Mouse (Mus musculus) small intestine, adult 2 months (tissue): Measurements from ENCODE around the gene Agrn. TPM values are rescaled to one million over a fixed set of nuclear protein-coding genes. Genes with fewer than 3 reads are reported as not detected.
A peak's percentile ranks its signal among the peaks of the same experiment; 100 is the strongest.

Experiments used
- H3K27ac ChIP-seq: fragments of 200-500 bp; 2 replicates; pipeline ENCODE4 v1.5.1; 2012; ENCODE audit warnings: low read depth, low read length, control low read depth, inconsistent platforms; ENCODE audit not compliant: insufficient read depth
- H3K27me3 ChIP-seq: fragments of 200-500 bp; 2 replicates; pipeline ENCODE4 v1.6.1; 2012; ENCODE audit warnings: mild to moderate bottlenecking, moderate library complexity, low read length, inconsistent platforms; ENCODE audit not compliant: control insufficient read depth, insufficient read depth
- H3K36me3 ChIP-seq: fragments of 200-500 bp; 2 replicates; pipeline ENCODE4 v1.6.1; 2012; ENCODE audit warnings: mild to moderate bottlenecking, low read length, control low read depth, inconsistent platforms; ENCODE audit not compliant: control insufficient read depth, insufficient read depth
- H3K4me1 ChIP-seq: fragments of 200-500 bp; 2 replicates; pipeline ENCODE4 v1.6.1; 2012; ENCODE audit warnings: low read length, inconsistent platforms, mixed read lengths; ENCODE audit not compliant: control insufficient read depth, insufficient read depth, insufficient read length
- H3K4me3 ChIP-seq: fragments of 200-500 bp; 2 replicates; pipeline ENCODE4 v1.5.1; 2012; ENCODE audit warnings: low read depth, mild to moderate bottlenecking, control low read depth, inconsistent platforms, low read length, moderate library complexity
- CTCF ChIP-seq: fragments of 200-500 bp; IDR thresholded peaks from 2 replicates; pipeline ENCODE4 v1.5.1; 2012; ENCODE audit warnings: low read depth, mild to moderate bottlenecking, control low read depth, inconsistent platforms, low read length, moderate library complexity, mixed read lengths; ENCODE audit not compliant: insufficient replicate concordance, insufficient read length; ENCODE audit errors: extremely low read depth
- POLR2A ChIP-seq: fragments of 200-500 bp; IDR thresholded peaks from 2 replicates; pipeline ENCODE4 v1.6.1; 2012; ENCODE audit warnings: low read depth, mild to moderate bottlenecking, control low read depth, inconsistent platforms, low read length, moderate library complexity
- WGBS: fragments of 180-500 bp; shearing (Covaris S2); methylation state at CpG from one replicate; pipeline ENCODE4 v1.1.7; 2018; 5-methylcytosine and 5-hydroxymethylcytosine counted together
- polyA plus RNA-seq: library from polyadenylated mRNA; depleted of rRNA; stranded (reverse); fragments of >200 nt; gene quantifications from 2 replicates; pipeline ENCODE4 v1.2.3, GENCODE M21; 2012

Agrn gene
- polyA plus RNA-seq, 1 experiment, result 101 TPM

GRCm38 (mm10) chr4:156200623-156201475 lies 3.6 kb upstream of the Agrn start, which contains the start of gene Isg15:
Gene Isg15 (minus strand): TSS chr4:156200818.
- no peaks in the 10 kb centered on the region; the same call in 1 of the 2 replicates for H3K27me3 ChIP-seq
- peaks cover 12% of the 10 kb centered on the region; the same call in 1 of the 2 replicates for H3K4me1 ChIP-seq
- peak within 1 kb of the TSS; percentile 90 for H3K27ac ChIP-seq
- H3K36me3 ChIP-seq, result 0 out of 2 replicates have a peak, but pooled peaks cover 2% of the 10 kb centered on the region
- 30% methylated on average over 10 of the region's 10 CpGs for WGBS
- peak within 1 kb of the TSS; percentile 49 for H3K4me3 ChIP-seq
- TF ChIP-seq POLR2A (peak; percentile 82; the same call in 1 of the 2 replicates), CTCF (no peak)

DNA sequence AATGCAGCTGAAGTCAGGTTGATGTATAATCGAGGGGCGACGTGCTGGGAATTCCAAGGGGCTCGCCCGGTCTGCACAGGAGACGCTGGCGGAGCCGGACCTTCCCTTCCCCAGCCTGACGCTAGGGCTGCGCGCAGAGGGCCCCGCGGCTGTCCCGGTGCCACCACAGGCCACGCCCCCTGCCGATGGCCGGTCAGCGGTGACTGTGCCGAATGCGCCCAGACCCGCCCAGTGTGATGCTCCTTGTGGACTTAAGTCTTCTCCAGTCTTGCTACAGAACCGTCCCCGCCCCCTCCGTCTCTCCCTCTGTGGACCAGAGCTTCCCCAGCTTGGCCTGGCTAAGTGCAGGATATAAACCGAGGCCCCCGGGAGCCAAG lies 529 bp upstream of the Agrn start:
- Histone ChIP-seq H3K4me3 (peak overlapping the region; percentile 82), H3K36me3 (0 out of 2 replicates have a peak, but pooled peaks cover 3% of the 10 kb centered on the region), H3K4me1 (peaks cover 30% of the 10 kb centered on the region; the same call in 1 of the 2 replicates), H3K27ac (peak overlapping the region; percentile 90), H3K27me3 (no peaks in the 10 kb centered on the region)
- WGBS, result under 1% methylated on average over 26 of the region's 26 CpGs
- TF ChIP-seq POLR2A (0 out of 2 replicates have a peak, but pooled peaks have one; percentile 33), CTCF (peak; percentile 20; the same call in 1 of the 2 replicates)

DNA sequence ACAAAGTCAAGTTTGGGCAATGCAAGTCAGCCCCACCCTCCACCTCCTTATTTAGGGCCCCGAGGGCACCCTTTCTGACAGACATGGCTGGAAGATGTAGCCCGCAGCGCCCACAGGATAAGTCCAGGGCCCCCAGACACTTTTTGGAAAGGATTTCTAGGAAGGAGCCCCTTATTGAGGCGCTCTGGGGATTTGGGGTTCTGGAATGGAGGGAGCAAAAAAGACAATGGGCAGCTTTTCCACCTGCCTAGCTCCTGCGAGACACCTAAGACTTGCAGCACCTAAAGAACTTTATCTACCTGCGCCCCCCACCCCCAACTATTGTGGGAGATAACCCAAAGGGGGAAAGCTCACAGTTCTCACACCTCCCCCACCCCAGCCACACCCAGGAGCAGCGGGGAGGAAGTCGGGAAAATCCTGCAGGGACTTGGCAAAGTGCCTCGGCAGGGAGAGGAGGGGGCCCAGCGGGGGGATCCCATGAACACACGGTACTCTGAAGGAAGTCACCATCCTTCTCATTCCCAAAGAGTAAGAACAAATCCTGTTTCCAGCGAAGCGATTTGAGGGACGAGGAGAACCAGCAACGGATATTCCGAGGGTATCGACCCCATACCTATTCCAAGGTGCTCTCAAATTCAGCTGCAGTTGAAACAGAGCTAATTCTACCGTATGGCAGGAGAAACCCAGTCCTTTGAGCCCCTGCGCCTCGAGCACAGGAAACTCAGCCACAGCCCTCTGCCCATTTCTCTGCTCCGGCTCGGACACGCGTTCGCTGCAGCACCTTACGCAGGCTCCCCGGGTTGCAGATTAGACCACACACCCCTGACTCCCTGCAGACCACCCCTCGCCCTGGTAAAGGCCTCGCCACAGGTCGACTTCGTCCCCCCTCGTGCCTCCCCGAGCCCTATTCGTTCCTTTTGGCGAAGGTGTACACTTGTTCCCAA lies 1.1 kb downstream of the Agrn start:
- Histone ChIP-seq H3K27ac (no peak overlapping the region; the same call in 1 of the 2 replicates), H3K4me1 (peaks cover 28% of the 10 kb centered on the region; the same call in 1 of the 2 replicates), H3K36me3 (0 out of 2 replicates have a peak, but pooled peaks cover 3% of the 10 kb centered on the region), H3K4me3 (peak overlapping the region; percentile 63), H3K27me3 (no peaks in the 10 kb centered on the region)
- TF ChIP-seq CTCF (no peak), POLR2A (no peak)
- WGBS, result 8% methylated on average over 35 of the region's 35 CpGs

- peaks cover 40% of the 10 kb centered on the region; the same call in 1 of the 2 replicates for H3K4me1 ChIP-seq
- H3K36me3 ChIP-seq, result peaks cover 10% of the 10 kb centered on the region
- WGBS, result 89% methylated on average over 6 of the region's 6 CpGs
- no peak for TF ChIP-seq POLR2A
- no peak for TF ChIP-seq CTCF
- H3K4me3 ChIP-seq, result no peak overlapping the region
- H3K27ac ChIP-seq, result peak overlapping the region; percentile 47
- H3K27me3 ChIP-seq, result no peaks in the 10 kb centered on the region
Observed at GRCm38 (mm10) chr4:156194346-156194745, 2.9 kb downstream of the Agrn start.

DNA sequence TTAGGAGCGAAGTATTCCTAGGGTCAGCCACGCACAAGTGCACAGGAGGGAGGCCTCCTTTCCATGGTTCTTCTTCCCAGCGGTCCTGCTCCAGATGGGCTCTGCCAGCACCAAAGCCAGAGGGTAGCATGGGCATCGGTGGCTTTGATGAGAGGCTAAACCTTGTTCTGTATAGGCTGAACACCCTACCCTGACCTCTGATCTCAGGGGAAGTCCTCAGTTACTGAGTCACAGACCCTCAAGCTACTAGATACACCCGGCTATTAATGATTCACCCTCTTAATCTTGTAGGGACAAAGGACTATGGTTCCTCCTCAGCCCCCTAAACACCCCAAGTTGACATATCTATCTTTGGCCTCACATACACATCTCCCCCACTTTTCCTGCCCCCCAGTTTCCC lies 3.4 kb downstream of the Agrn start:
- no peak for TF ChIP-seq POLR2A
- TF ChIP-seq CTCF, result no peak
- peak overlapping the region; percentile 65 for H3K27ac ChIP-seq
- 76% methylated on average over 5 of the region's 5 CpGs for WGBS
- peaks cover 10% of the 10 kb centered on the region for H3K36me3 ChIP-seq
- H3K27me3 ChIP-seq, result no peaks in the 10 kb centered on the region
- H3K4me1 ChIP-seq, result peaks cover 44% of the 10 kb centered on the region; the same call in 1 of the 2 replicates
- H3K4me3 ChIP-seq, result peak overlapping the region; percentile 32; the same call in 1 of the 2 replicates

DNA sequence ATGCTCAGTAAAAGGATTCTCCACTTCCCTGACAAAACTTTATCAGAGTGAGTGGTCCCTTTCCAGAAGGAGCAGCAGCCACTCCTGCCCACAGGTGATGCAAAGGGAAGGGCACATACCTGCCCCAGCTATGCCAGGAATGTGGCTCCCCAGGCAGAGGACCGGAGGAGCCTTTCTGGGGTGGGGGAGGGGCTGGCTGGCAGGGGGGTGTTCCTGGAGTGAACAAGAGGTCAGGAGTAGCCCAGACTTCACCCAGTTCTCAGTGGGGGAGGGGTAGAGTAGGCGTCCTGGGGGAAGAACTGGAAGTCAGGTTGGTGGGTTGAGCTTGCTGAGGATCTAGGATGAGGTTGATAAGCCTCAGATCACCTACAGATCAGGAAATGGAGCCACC lies 4.1 kb downstream of the Agrn start:
- TF ChIP-seq CTCF, result no peak
- TF ChIP-seq POLR2A, result no peak
- peak overlapping the region; percentile 90 for H3K27ac ChIP-seq

More for the DNA sequence above, 4.1 kb downstream of the Agrn start:
- Histone ChIP-seq H3K36me3 (peaks cover 10% of the 10 kb centered on the region), H3K4me1 (peaks cover 50% of the 10 kb centered on the region; the same call in 1 of the 2 replicates), H3K27me3 (no peaks in the 10 kb centered on the region), H3K4me3 (no peak overlapping the region)
- WGBS, result 31% methylated on average over 2 of the region's 2 CpGs
